Mouse (Mus musculus): ENCODE results near the gene Rtn4r. TPM values are rescaled to one million over a fixed set of nuclear protein-coding genes. Genes with fewer than 3 reads are reported as not detected.
"Not testable (repeated sequence)": the region's sequence is repeated elsewhere in the genome, so short reads cannot be mapped to it uniquely, and the experiment has no call there.

The Rtn4r gene
- total RNA-seq, 1 experiment: 0.22 TPM

DNA sequence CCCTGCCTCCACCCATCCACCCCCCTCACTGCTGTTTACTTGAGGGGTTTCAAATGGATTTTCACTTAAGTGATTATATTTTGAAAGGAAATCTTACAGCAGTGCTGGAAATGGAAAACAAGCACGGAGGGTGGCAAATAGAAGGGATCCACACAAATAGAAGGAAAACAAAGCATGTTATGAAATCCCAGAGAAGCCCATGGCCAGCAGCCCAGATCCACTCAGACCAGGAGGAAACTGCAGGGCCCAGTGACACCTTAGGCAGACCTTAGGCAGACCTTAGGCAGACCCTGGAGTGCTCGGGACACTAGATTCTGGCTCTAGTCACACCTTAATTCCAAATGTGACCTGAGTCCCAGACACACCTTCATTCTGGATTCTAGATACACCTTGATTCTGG lies 63.6 kb downstream of the Rtn4r start:
- no peak overlapping the region for H3K4me3 ChIP-seq (ENCODE audit: insufficient read depth in 1 of 2, low read depth in 1 of 2, low read length in 2 of 2, poor library complexity in 1 of 2, severe bottlenecking in 1 of 2)
- no peak for DNase-seq (ENCODE audit: low read depth, low spot score)
- TF ChIP-seq ZNF384 (IDR thresholded peaks at IDR 0.05; ENCODE audit: low read depth, low read length) (no peak), MAFK (IDR thresholded peaks at IDR 0.05; ENCODE audit: insufficient read depth, low read depth, low read length) (no peak), CHD2 (IDR thresholded peaks at IDR 0.05; ENCODE audit: low read depth, low read length) (no peak), ZC3H11A (IDR thresholded peaks at IDR 0.05; ENCODE audit: borderline replicate concordance, low read depth, low read length) (no peak), HCFC1 (IDR thresholded peaks at IDR 0.05; ENCODE audit: borderline replicate concordance, insufficient read depth, low read length) (no peak)

DNA sequence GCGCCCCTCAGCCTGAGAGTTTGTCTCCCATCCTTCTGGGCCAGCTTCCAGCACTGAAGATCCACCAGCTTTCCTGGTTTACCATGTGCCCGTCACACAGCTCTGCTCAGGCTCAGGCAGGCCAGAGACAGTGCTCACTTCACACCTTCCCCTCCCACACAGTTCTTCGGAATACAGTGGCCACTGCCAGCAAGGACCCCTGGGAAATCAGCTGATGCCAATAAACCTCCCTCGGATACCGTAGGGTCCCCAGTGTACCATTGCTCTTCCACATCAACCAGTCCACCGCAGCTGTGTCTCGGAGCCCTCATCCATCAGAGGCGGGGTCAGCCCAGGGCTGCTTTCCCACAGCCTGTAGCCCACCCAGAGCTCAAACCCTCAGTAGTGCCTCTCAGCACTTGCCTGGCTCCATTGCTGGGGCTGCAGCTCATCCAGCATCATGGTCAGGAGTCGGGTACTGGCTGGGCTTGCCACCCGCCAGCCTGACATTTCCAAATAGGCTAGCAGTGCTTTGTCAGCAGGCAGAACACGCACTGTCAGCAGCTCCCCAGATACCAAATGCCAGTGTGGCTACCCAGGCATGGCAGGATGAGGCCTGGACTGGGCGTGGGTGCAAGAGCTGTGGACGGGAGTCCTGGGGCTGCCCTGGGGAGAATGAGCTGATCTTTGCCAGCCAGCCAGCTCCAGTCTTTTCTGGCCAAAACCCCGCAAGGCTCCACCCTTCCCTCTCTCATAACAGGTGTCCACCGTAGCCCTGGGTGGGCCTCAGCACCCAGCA lies 67.0 kb downstream of the Rtn4r start:
- Histone ChIP-seq H3K4me3 (ENCODE audit: insufficient read depth in 1 of 2, low read depth in 1 of 2, low read length in 2 of 2, poor library complexity in 1 of 2, severe bottlenecking in 1 of 2) (no peak overlapping the region), H3K9ac (ENCODE audit: insufficient read depth, low read depth, low read length, poor library complexity, severe bottlenecking) (no peak overlapping the region), H3K36me3 (ENCODE audit: control insufficient read depth, insufficient read depth, low read length, poor library complexity, severe bottlenecking) (no peaks in the 10 kb centered on the region), H3K9me3 (ENCODE audit: control insufficient read depth, insufficient read depth, low read depth, low read length) (no peaks in the 10 kb centered on the region), H3K4me1 (ENCODE audit: control insufficient read depth in 2 of 2, insufficient read depth in 2 of 2, low read length in 2 of 2, poor library complexity in 1 of 2) (peaks cover 3 to 8% of the 10 kb centered on the region in 2 experiments; a peak in 1 of 4 replicates), H3K27ac (ENCODE audit: insufficient read depth, low read depth, low read length, poor library complexity, severe bottlenecking) (no peak overlapping the region)
- in situ Hi-C loops (cut with MboI; ENCODE audit: low sequenced_read_pairs in 2 of 2, unreplicated experiment in 2 of 2): no loop called here
- no peak for DNase-seq (ENCODE audit: low read depth, low spot score)
- TF ChIP-seq MAFK (IDR thresholded peaks at IDR 0.05; ENCODE audit: insufficient read depth, low read depth, low read length): no peak
- TF ChIP-seq CHD2 (IDR thresholded peaks at IDR 0.05; ENCODE audit: low read depth, low read length): no peak

More for the DNA sequence above, 63.6 kb downstream of the Rtn4r start:
- Histone ChIP-seq H3K36me3 (ENCODE audit: control insufficient read depth, insufficient read depth, low read length, poor library complexity, severe bottlenecking) (no peaks in the 10 kb centered on the region), H3K27ac (ENCODE audit: insufficient read depth, low read depth, low read length, poor library complexity, severe bottlenecking) (no peak overlapping the region), H3K9me3 (ENCODE audit: control insufficient read depth, insufficient read depth, low read depth, low read length) (no peaks in the 10 kb centered on the region), H3K9ac (ENCODE audit: insufficient read depth, low read depth, low read length, poor library complexity, severe bottlenecking) (no peak overlapping the region), H3K4me1 (ENCODE audit: control insufficient read depth in 2 of 2, insufficient read depth in 2 of 2, low read length in 2 of 2, poor library complexity in 1 of 2) (peaks cover 3 to 8% of the 10 kb centered on the region in 2 experiments; a peak in 1 of 4 replicates)
- in situ Hi-C loops (cut with MboI; ENCODE audit: low sequenced_read_pairs in 2 of 2, unreplicated experiment in 2 of 2): no loop called here

DNA sequence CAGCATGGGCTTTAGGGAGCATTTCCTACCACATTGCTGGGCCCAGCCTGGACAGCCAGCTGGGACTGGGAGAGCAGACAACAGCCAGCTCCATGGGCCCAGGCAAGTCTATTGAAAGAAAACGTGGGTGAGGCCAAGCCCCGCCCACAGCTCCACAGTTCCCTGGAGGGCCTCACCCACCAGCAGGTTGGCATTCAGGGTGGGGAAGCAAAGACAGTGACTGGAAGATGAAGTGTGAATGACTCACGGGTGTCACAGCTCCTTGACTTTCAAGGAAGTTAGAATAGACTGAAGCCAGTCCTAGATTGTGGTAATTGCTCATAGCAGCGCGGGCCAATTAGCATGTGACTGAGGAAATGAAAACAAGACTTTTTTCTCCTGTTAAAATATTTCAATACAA lies 67.6 kb downstream of the Rtn4r start:
- peaks cover 3 to 8% of the 10 kb centered on the region in 2 experiments; a peak in 1 of 4 replicates for H3K4me1 ChIP-seq (ENCODE audit: control insufficient read depth in 2 of 2, insufficient read depth in 2 of 2, low read length in 2 of 2, poor library complexity in 1 of 2)
- in situ Hi-C loops (cut with MboI; ENCODE audit: low sequenced_read_pairs in 2 of 2, unreplicated experiment in 2 of 2): no loop called here
- H3K9me3 ChIP-seq (ENCODE audit: control insufficient read depth, insufficient read depth, low read depth, low read length): no peaks in the 10 kb centered on the region
- H3K9ac ChIP-seq (ENCODE audit: insufficient read depth, low read depth, low read length, poor library complexity, severe bottlenecking): no peak overlapping the region
- no peak overlapping the region for H3K4me3 ChIP-seq (ENCODE audit: insufficient read depth in 1 of 2, low read depth in 1 of 2, low read length in 2 of 2, poor library complexity in 1 of 2, severe bottlenecking in 1 of 2)
- H3K36me3 ChIP-seq (ENCODE audit: control insufficient read depth, insufficient read depth, low read length, poor library complexity, severe bottlenecking): no peaks in the 10 kb centered on the region
- no peak for DNase-seq (ENCODE audit: low read depth, low spot score)
- TF ChIP-seq HCFC1 (IDR thresholded peaks at IDR 0.05; ENCODE audit: borderline replicate concordance, insufficient read depth, low read length) (no peak), MAFK (IDR thresholded peaks at IDR 0.05; ENCODE audit: insufficient read depth, low read depth, low read length) (no peak), CHD2 (IDR thresholded peaks at IDR 0.05; ENCODE audit: low read depth, low read length) (no peak), ZNF384 (IDR thresholded peaks at IDR 0.05; ENCODE audit: low read depth, low read length) (no peak)
- H3K27ac ChIP-seq (ENCODE audit: insufficient read depth, low read depth, low read length, poor library complexity, severe bottlenecking): no peak overlapping the region

DNA sequence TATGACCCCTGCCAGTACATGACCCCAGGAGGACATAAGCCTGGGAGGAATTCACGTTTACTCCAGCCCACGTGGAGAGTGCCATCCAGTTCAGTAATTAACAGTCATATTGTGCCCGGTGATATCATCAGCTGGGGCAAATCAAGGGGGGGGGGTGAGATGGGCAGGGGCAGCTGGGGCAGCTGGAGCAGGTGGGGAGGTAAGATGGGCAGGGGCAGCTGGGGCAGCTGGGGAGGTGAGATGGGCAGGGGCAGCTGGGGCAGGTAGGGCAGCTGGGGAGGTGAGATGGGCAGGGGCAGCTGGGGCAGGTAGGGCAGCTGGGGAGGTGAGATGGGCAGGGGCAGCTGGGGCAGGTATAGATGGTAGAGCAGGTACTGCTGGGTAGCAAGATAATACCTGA lies 68.1 kb downstream of the Rtn4r start:
- H3K4me3 ChIP-seq (ENCODE audit: insufficient read depth in 1 of 2, low read depth in 1 of 2, low read length in 2 of 2, poor library complexity in 1 of 2, severe bottlenecking in 1 of 2); H3K27ac ChIP-seq (ENCODE audit: insufficient read depth, low read depth, low read length, poor library complexity, severe bottlenecking); in situ Hi-C loops (cut with MboI; ENCODE audit: low sequenced_read_pairs in 2 of 2, unreplicated experiment in 2 of 2); H3K36me3 ChIP-seq (ENCODE audit: control insufficient read depth, insufficient read depth, low read length, poor library complexity, severe bottlenecking); H3K4me1 ChIP-seq (ENCODE audit: control insufficient read depth in 2 of 2, insufficient read depth in 2 of 2, low read length in 2 of 2, poor library complexity in 1 of 2); H3K9ac ChIP-seq (ENCODE audit: insufficient read depth, low read depth, low read length, poor library complexity, severe bottlenecking); H3K9me3 ChIP-seq (ENCODE audit: control insufficient read depth, insufficient read depth, low read depth, low read length); DNase-seq (ENCODE audit: low read depth, low spot score): not testable (repeated sequence)

DNA sequence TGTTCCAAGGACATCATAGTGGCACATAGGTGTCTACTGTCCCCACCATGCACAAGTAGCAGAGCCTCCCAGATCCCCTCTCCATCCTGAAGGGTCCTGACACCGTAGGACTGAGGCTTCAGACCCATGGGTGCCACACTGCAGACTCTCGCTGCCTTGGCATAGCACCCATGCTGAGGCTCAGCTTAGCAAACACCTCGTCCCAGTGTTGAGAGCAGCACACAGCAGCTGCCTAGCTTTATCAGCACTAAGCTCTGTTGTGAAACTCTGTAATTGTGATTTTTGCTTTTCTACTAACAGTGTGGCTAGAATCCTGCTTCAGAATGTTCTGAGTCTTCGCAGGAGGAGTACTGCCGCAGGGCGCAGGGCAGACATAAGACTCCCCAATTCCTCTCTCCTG lies 70.4 kb downstream of the Rtn4r start:
- no peaks in the 10 kb centered on the region for H3K9me3 ChIP-seq (ENCODE audit: control insufficient read depth, insufficient read depth, low read depth, low read length)

More for the DNA sequence above, 70.4 kb downstream of the Rtn4r start:
- H3K27ac ChIP-seq (ENCODE audit: insufficient read depth, low read depth, low read length, poor library complexity, severe bottlenecking): no peak overlapping the region
- TF ChIP-seq ZNF384 (IDR thresholded peaks at IDR 0.05; ENCODE audit: low read depth, low read length): no peak
- no peak for TF ChIP-seq ZC3H11A (IDR thresholded peaks at IDR 0.05; ENCODE audit: borderline replicate concordance, low read depth, low read length)
- TF ChIP-seq CHD2 (IDR thresholded peaks at IDR 0.05; ENCODE audit: low read depth, low read length): no peak
- no peak for TF ChIP-seq HCFC1 (IDR thresholded peaks at IDR 0.05; ENCODE audit: borderline replicate concordance, insufficient read depth, low read length)
- TF ChIP-seq MAFK (IDR thresholded peaks at IDR 0.05; ENCODE audit: insufficient read depth, low read depth, low read length): no peak
- no peaks in the 10 kb centered on the region for H3K36me3 ChIP-seq (ENCODE audit: control insufficient read depth, insufficient read depth, low read length, poor library complexity, severe bottlenecking)
- in situ Hi-C loops (cut with MboI; ENCODE audit: low sequenced_read_pairs in 2 of 2, unreplicated experiment in 2 of 2): no loop called here
- peaks cover 3 to 8% of the 10 kb centered on the region in 2 experiments; a peak in 1 of 4 replicates for H3K4me1 ChIP-seq (ENCODE audit: control insufficient read depth in 2 of 2, insufficient read depth in 2 of 2, low read length in 2 of 2, poor library complexity in 1 of 2)
- no peak overlapping the region for H3K9ac ChIP-seq (ENCODE audit: insufficient read depth, low read depth, low read length, poor library complexity, severe bottlenecking)
- DNase-seq (ENCODE audit: low read depth, low spot score): no peak
- no peak overlapping the region for H3K4me3 ChIP-seq (ENCODE audit: insufficient read depth in 1 of 2, low read depth in 1 of 2, low read length in 2 of 2, poor library complexity in 1 of 2, severe bottlenecking in 1 of 2)
